Mouse (Mus musculus) forebrain, embryonic 13.5 days (tissue): Measurements from ENCODE around the gene Lhb. TPM values are rescaled to one million over a fixed set of nuclear protein-coding genes. Genes with fewer than 3 reads are reported as not detected.

Experiments used
- ATAC-seq: fragments of 200-750 bp; cut with Nextera tagmentation; 2 replicates; pipeline ENCODE4 v1.8.0; 2017
- H3K27ac ChIP-seq: fragments of 300-500 bp; sonication (generic); 2 replicates; pipeline ENCODE4 v1.5.1; 2015; ENCODE audit warnings: inconsistent platforms, mild to moderate bottlenecking, moderate library complexity
- H3K27me3 ChIP-seq: fragments of 300-500 bp; sonication (generic); 2 replicates; pipeline ENCODE4 v1.6.1; 2015; ENCODE audit warnings: mild to moderate bottlenecking, inconsistent platforms
- H3K36me3 ChIP-seq: fragments of 300-500 bp; sonication (generic); 2 replicates; pipeline ENCODE4 v1.6.1; 2015; ENCODE audit warnings: mild to moderate bottlenecking, inconsistent platforms; ENCODE audit not compliant: poor library complexity, severe bottlenecking
- H3K4me1 ChIP-seq: fragments of 300-500 bp; sonication (generic); 2 replicates; pipeline ENCODE4 v1.6.1; 2015; ENCODE audit warnings: inconsistent platforms
- H3K4me2 ChIP-seq: fragments of 300-500 bp; sonication (generic); 2 replicates; pipeline ENCODE4 v1.6.1; 2015; ENCODE audit warnings: inconsistent platforms, mild to moderate bottlenecking, moderate library complexity
- H3K4me3 ChIP-seq: fragments of 300-500 bp; sonication (generic); 2 replicates; pipeline ENCODE4 v1.5.1; 2015; ENCODE audit warnings: mild to moderate bottlenecking, inconsistent platforms
- H3K9ac ChIP-seq: fragments of 300-500 bp; sonication (generic); 2 replicates; pipeline ENCODE4 v1.6.1; 2015; ENCODE audit warnings: mild to moderate bottlenecking, inconsistent platforms
- H3K9me3 ChIP-seq: fragments of 300-500 bp; sonication (generic); replicated peaks from 2 replicates; pipeline ENCODE4 v1.6.1; 2016; ENCODE audit warnings: inconsistent platforms
- WGBS: fragments of 180-500 bp; shearing (Covaris S2); methylation state at CpG from one replicate; pipeline ENCODE4 v1.1.7; 2015; 5-methylcytosine and 5-hydroxymethylcytosine counted together
- polyA plus RNA-seq: library from polyadenylated mRNA; unstranded; fragments of >200 nt; fragmentation: Nextera tagmentation; extraction: Ambion mirVana; gene quantifications from 2 replicates; pipeline ENCODE4 v1.2.1, GENCODE M21; 2015

Gene Lhb
- polyA plus RNA-seq, 1 experiment from 2014 or later = 0.44 TPM

DNA sequence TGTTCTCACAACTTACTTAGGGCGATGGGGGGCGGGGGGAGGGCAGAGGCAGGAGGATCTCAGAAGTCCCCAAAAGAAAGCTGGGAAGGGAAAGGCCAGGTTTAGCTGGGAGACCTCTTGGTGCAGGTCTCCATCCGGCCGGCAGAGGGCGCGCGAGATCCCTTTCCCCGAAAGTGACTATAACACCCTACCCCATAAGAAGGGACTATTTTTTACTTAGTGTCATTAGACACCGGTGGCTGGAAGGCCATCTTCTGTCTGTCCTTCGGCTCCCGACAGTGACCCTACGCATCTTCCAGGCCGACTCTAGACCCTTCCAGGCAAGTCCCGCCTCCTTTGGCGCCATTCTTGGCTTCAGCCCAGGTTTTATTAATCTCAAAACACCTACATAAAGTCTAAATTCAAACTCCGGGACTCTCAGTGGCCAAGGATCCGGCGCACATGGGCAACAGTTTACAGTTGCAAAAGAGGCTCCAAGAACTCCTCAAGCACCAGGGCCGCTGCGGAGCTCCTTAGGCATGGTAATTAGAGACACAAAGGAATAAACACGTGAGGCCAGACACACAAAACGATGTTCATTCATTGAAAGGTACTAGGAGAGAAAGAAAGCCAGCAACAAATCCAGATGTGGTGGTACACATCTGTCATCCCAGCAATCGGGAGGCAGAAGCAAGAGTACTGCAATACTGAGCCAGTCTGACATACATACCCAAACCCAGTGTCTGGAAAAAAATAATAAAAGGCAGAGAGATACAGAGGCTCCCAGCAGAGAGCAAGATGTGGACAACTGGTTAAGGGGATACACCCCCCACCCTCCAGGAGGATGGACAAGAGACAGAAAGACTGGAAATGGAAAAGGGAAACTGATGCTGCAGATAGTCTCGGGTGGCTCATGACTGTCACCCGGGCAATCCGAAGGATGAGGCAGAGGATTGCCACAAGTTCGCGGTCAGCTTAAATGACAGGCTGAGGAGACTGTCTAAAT, 15.2 kb upstream of the Lhb start, which contains the start of gene Kcna7:
TSS of gene Kcna7 (plus strand) at position 563 of the 985 bp plus-strand sequence.
- H3K9me3 ChIP-seq = no peaks in the 10 kb centered on the region
- H3K4me1 ChIP-seq = peaks cover 11% of the 10 kb centered on the region
- H3K4me3 ChIP-seq = peak within 1 kb of the TSS; percentile 29
- peak within 1 kb of the TSS; percentile 52 for H3K4me2 ChIP-seq
- peaks cover 65% of the 10 kb centered on the region for H3K27me3 ChIP-seq
- peak; percentile 27; the same call in 1 of the 2 replicates for ATAC-seq
- no peak within 1 kb of the TSS for H3K27ac ChIP-seq
- H3K9ac ChIP-seq = no peak within 1 kb of the TSS
- 11% methylated on average over 28 of the region's 28 CpGs for WGBS
- no peaks in the 10 kb centered on the region for H3K36me3 ChIP-seq

DNA sequence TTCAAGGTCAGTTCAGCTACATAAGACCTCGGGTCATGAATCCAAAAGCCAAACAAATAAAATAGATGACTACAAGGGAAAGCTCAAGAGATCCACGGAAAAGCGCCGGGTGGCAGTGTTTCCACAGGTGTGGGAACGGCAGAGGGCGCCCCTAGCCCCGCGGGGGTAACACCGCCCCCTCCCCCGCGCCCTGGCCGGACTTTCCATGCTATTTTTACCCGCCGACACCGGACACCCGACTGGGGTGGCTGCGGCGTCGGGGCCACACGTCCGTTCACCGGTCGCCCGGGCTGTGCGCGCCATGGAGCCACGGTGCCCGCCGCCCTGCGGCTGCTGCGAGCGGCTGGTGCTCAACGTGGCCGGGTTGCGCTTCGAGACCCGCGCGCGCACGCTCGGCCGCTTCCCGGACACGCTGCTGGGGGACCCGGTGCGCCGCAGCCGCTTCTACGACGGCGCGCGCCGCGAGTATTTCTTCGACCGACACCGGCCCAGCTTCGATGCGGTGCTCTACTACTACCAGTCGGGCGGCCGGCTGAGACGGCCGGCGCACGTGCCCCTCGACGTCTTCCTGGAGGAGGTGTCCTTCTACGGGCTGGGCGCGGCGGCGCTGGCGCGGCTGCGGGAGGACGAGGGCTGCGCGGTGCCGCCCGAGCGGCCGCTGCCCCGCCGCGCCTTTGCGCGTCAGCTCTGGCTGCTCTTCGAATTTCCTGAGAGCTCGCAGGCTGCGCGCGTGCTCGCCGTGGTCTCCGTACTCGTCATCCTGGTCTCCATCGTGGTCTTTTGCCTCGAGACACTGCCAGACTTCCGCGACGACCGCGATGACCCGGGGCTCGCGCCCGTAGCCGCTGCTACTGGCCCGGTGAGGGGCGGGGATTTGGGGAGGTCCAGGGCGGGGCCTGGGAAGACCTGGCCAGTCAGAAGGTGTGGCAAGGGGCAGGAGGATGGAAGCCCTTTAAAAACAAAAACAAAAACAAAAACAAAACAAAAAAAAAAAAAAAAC, 14.2 kb upstream of the Lhb start:
- H3K4me2 ChIP-seq = peak overlapping the region; percentile 52
- 3% methylated on average over 113 of the region's 114 CpGs for WGBS
- H3K27me3 ChIP-seq = peaks cover 76% of the 10 kb centered on the region
- no peak for ATAC-seq
- peak overlapping the region; percentile 29 for H3K4me3 ChIP-seq
- peaks cover 11% of the 10 kb centered on the region for H3K4me1 ChIP-seq
- H3K9ac ChIP-seq = no peak overlapping the region
- H3K9me3 ChIP-seq = no peaks in the 10 kb centered on the region
- no peak overlapping the region for H3K27ac ChIP-seq
- no peaks in the 10 kb centered on the region for H3K36me3 ChIP-seq

DNA sequence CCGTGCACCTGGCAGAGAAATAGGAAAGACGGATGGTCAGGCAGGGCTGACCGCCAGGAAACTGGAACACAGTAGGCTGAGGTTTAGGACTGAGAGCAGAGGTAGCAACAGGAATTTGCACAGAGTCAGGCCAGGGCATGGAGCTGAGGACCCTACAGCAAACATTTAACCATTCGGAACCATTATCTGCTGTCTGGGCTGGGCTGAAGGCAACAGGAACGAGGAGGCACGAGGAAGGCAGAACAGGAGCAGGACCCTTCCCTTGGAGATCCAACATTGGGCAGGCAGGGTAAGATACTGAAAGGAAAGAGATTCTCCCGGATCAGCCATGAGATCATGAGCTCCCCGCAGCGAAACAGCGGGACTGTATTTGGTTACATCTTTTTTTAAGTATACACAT, 12.8 kb upstream of the Lhb start:
- 84% methylated on average over 10 of the region's 10 CpGs for WGBS
- H3K36me3 ChIP-seq = no peaks in the 10 kb centered on the region
- H3K27ac ChIP-seq = no peak overlapping the region
- no peak overlapping the region for H3K4me2 ChIP-seq
- H3K27me3 ChIP-seq = peaks cover 81% of the 10 kb centered on the region
- no peak for ATAC-seq
- no peak overlapping the region for H3K4me3 ChIP-seq
- no peaks in the 10 kb centered on the region for H3K9me3 ChIP-seq
- peaks cover 11% of the 10 kb centered on the region for H3K4me1 ChIP-seq
- no peak overlapping the region for H3K9ac ChIP-seq

DNA sequence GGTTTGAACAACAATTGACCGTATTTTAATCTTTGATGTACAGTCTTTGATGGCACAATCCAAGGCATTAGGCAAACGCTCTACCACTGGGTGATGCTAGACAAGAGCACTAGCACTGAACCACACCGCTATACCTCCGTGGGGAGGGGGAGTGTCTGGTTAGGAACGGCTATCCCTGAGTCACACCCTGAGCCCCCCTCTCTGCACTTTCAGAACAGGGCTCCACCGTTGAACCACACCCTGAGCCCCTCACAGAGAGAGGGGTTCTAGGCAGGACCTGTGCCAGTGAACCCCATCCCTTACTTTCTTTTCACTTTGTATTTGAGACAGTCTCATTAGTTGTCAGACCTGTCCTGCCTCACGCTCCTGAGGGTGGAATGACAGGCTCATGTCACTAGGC, 12.3 kb upstream of the Lhb start:
- no peak overlapping the region for H3K27ac ChIP-seq
- no peak overlapping the region for H3K9ac ChIP-seq
- H3K4me3 ChIP-seq = no peak overlapping the region
- H3K4me1 ChIP-seq = peaks cover 15% of the 10 kb centered on the region
- WGBS = 70% methylated on average over 7 of the region's 7 CpGs
- no peaks in the 10 kb centered on the region for H3K9me3 ChIP-seq
- no peak overlapping the region for H3K4me2 ChIP-seq
- H3K36me3 ChIP-seq = no peaks in the 10 kb centered on the region
- no peak for ATAC-seq
- H3K27me3 ChIP-seq = peaks cover 86% of the 10 kb centered on the region

DNA sequence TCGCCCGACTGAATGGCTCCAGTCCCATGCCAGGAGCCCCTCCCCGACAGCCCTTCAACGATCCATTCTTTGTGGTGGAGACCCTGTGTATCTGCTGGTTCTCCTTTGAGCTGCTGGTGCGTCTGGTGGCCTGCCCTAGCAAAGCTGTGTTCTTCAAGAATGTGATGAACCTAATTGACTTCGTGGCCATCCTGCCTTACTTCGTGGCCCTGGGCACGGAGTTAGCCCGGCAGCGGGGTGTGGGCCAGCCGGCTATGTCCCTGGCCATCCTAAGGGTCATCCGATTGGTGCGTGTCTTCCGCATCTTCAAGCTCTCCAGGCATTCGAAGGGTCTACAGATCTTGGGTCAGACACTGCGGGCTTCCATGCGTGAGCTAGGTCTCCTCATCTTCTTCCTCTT, 11.7 kb upstream of the Lhb start:
- WGBS = 89% methylated on average over 17 of the region's 17 CpGs
- H3K4me3 ChIP-seq = no peak overlapping the region

DNA sequence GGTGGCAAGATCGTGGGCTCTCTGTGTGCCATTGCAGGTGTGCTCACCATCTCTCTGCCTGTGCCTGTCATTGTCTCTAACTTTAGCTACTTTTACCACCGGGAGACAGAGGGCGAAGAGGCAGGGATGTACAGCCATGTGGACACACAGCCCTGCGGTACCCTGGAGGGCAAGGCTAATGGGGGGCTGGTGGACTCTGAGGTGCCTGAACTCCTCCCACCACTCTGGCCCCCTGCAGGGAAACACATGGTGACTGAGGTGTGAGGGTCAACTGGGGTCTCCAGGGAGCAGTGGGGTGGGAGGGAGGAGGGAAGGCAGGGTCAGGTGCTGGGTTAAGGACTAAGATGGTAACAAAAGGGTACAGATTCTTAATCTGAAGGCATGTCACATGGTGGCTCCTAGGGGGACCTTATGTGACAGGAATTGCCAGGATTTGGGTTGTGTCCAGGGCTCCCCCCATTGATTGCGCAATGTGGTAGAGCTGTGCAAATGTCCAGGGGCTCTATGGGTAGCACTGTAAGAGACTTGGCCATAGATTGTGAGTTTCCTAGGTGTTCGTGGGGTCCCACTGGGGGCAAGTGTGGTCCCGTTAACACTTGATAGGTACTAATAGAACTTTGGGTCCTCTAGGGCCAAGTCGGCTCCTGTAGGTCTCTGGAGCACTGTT, 11.0 kb upstream of the Lhb start:
- no peak overlapping the region for H3K4me2 ChIP-seq
- no peak overlapping the region for H3K4me3 ChIP-seq
- no peak overlapping the region for H3K27ac ChIP-seq
- 87% methylated on average over 8 of the region's 8 CpGs for WGBS
- H3K27me3 ChIP-seq = peaks cover 99% of the 10 kb centered on the region
- H3K36me3 ChIP-seq = no peaks in the 10 kb centered on the region
- no peak overlapping the region for H3K9ac ChIP-seq
- H3K9me3 ChIP-seq = no peaks in the 10 kb centered on the region
- no peak for ATAC-seq
- H3K4me1 ChIP-seq = peaks cover 25% of the 10 kb centered on the region

More for the DNA sequence above, 11.7 kb upstream of the Lhb start:
- no peaks in the 10 kb centered on the region for H3K9me3 ChIP-seq
- H3K27ac ChIP-seq = no peak overlapping the region
- peaks cover 21% of the 10 kb centered on the region for H3K4me1 ChIP-seq
- H3K9ac ChIP-seq = no peak overlapping the region
- ATAC-seq = no peak
- H3K27me3 ChIP-seq = peaks cover 92% of the 10 kb centered on the region
- no peaks in the 10 kb centered on the region for H3K36me3 ChIP-seq
- no peak overlapping the region for H3K4me2 ChIP-seq

DNA sequence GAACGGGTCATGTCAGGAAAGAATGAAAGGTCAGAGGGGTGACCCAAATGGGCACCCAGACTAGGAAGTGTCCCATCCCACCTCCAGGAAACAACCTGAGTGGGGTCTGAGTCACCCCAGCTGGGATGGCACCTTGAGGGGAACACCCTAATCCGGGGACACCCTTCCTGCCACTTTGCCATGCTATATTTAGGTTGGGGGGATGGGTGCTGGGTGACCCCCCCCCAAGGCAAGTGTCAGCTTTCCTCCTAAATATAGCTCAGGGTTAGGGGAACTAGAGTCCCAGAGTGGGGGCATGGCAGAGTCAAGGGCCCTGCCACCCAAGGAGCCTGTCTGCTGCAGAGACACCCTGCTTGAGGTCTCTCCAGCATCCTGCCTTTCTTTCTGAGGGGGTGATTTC, 8.2 kb upstream of the Lhb start:
- no peak overlapping the region for H3K27ac ChIP-seq
- no peak overlapping the region for H3K9ac ChIP-seq
- H3K9me3 ChIP-seq = no peaks in the 10 kb centered on the region
- peaks cover 18% of the 10 kb centered on the region for H3K4me1 ChIP-seq
- no peak for ATAC-seq
- 71% methylated on average over 2 of the region's 2 CpGs for WGBS
- H3K4me2 ChIP-seq = no peak overlapping the region
- no peaks in the 10 kb centered on the region for H3K36me3 ChIP-seq
- no peak overlapping the region for H3K4me3 ChIP-seq
- peaks cover 99% of the 10 kb centered on the region for H3K27me3 ChIP-seq

DNA sequence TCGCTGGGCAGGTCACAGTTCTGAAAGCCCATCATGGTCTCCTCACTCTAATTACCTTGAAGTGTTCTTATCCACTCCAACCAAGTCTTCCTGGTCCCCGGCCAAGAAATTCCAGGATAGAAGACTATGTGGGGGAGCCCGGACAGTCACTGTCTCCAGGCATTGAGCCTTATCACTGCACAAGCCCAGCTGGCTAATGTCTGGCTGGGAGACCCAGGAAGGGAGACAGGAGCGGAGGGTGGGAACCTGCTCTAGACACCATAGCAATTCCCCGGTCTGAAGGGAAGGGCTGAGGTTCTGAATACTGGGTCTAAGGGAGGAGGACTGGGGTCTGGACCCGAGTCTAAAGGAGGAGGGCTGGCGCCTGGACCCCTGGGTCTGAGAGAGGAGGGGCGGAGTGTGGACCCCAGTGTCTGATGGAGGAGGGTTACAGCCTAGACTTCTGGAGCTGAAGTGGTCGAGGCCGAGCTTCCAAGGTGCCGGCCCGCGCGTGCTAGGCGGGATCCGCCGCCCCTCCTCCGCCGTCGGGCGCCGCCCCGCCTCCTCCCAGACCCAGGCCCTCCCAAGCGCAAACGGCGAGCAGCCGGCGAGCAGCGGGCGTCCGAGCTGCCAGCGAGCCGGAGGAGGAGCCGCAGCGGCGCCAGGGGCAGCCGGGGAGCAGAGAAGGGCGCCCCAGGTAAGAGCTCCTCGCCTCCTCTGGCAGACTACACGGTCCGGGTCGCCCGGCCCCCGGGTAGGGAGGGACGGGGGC, 7.3 kb upstream of the Lhb start, which contains the start of gene Ntf5:
TSS of gene Ntf5 (plus strand) at position 583 of the 751 bp plus-strand sequence.
- peak within 1 kb of the TSS; percentile 50 for H3K9ac ChIP-seq
- H3K4me1 ChIP-seq = peaks cover 18% of the 10 kb centered on the region
- H3K36me3 ChIP-seq = no peaks in the 10 kb centered on the region
- H3K4me3 ChIP-seq = peak within 1 kb of the TSS; percentile 45
- WGBS = 3% methylated on average over 29 of the region's 45 CpGs
- no peaks in the 10 kb centered on the region for H3K9me3 ChIP-seq
- peak; percentile 57 for ATAC-seq
- peaks cover 99% of the 10 kb centered on the region for H3K27me3 ChIP-seq
- no peak within 1 kb of the TSS for H3K27ac ChIP-seq
- H3K4me2 ChIP-seq = peak within 1 kb of the TSS; percentile 67

DNA sequence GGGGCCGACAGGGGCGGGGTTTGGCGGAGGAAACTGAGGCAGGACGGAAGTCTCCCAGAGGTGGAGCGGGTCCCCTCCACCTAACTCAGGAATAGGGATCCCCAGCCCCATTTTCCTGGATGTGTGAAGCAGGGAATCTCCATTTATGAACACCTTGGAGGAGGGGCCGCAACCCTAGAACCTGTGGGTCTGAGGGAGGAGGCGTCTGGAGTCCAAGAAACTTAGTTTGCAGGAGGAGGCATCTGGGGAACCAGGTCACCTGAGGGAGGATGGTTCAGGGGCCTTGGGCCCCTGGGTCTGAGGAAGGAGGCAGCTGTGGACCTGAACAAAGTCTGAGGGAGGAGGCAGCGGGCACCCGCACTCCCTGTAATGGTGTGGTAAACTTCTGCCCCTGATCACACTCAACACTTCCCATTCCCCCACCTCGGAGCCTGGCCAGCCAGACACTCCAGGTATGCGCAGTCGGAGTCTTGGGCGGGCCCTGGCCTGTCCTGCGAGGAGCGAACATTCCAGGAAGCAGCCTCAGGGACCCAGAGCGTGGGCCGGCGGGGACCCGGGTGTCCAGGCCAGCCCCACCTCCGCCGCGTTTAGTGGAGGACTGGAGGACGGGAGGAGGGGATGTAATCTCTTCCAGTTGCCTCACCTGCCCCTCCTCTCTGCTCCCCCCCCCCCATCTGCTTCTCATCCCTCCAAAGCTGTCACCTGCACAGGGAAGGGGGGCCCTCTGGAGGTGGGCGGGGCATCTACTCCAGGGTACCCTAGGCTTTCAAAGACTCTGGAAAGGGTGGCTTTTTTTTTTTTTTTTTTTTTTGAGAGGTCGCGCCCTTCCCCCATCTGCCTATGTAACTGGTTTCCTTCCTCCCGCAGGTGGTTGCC, 6.5 kb upstream of the Lhb start:
- peak; percentile 16; the same call in 1 of the 2 replicates for ATAC-seq
- no peak overlapping the region for H3K27ac ChIP-seq
- peaks cover 99% of the 10 kb centered on the region for H3K27me3 ChIP-seq
- peak overlapping the region; percentile 45 for H3K4me3 ChIP-seq
- H3K4me1 ChIP-seq = peaks cover 18% of the 10 kb centered on the region
- under 1% methylated on average over 26 of the region's 27 CpGs for WGBS
- no peaks in the 10 kb centered on the region for H3K9me3 ChIP-seq
- H3K9ac ChIP-seq = peak overlapping the region; percentile 50
- no peaks in the 10 kb centered on the region for H3K36me3 ChIP-seq
- H3K4me2 ChIP-seq = peak overlapping the region; percentile 67

DNA sequence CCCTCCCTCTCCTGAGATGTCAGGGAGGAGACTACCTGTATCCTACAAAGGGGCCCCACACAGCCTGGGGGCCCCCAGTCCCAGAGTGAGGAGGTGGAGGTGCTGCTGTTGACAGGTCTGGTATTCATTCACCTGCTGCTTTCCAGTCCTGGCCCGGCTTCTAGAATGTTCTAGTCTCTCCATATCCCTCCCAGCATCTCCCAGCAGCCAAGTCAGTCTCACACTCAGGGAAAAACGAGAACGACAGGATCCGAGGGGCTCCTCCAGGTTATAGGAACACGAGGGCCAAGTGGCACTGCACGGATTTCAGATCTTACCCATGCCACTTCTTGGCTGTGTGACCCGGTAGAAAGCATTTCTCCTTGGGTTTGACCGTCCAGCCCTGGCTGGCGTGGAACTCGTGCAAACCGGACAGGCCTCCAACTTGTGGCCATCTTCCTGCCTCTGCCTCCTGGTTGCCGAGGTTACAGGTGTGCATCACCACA, 5.8 kb upstream of the Lhb start:
- peaks cover 18% of the 10 kb centered on the region for H3K4me1 ChIP-seq
- H3K9me3 ChIP-seq = no peaks in the 10 kb centered on the region
- no peaks in the 10 kb centered on the region for H3K36me3 ChIP-seq
- peaks cover 99% of the 10 kb centered on the region for H3K27me3 ChIP-seq
- ATAC-seq = no peak
- no peak overlapping the region for H3K27ac ChIP-seq
- no peak overlapping the region for H3K4me2 ChIP-seq
- no peak overlapping the region for H3K9ac ChIP-seq
- H3K4me3 ChIP-seq = no peak overlapping the region
- WGBS = 48% methylated on average over 12 of the region's 12 CpGs
